27 mouse cellular contexts compared by ENCODE assay signal in genomic region chr7:133768027-133768426, GRCm38 (mm10). TPM values are rescaled to one million over a fixed set of nuclear protein-coding genes. Genes with fewer than 3 reads are reported as not detected.
A peak's percentile ranks its signal among the peaks of the same experiment; 100 is the strongest.
DNase-seq lines count a peak whose midpoint lies in the region; ATAC-seq and TF ChIP-seq lines count a peak whose summit lies in the region.
"Had no signal": no experiment of that assay in that cellular context is flagged by ENCODE, and none has a peak within 500 bp of the region (broad histone marks: within the 10 kb centered on the region; RNA-seq: fewer than 3 reads in every experiment).

No protein-coding gene starts in this region.

- H3K9ac ChIP-seq in forebrain, embryonic 16.5 days (replicated peaks; ENCODE audit: low read depth, low read length): no peak overlapping the region
- H3K9ac ChIP-seq: embryonic facial prominence, embryonic 12.5 days; hindbrain, embryonic 15.5 days; liver, embryonic 14.5 days; lung, embryonic 15.5 days; neural tube, embryonic 12.5 days had no signal

- H3K36me3 ChIP-seq in forebrain, embryonic 16.5 days (ENCODE audit: control insufficient read depth, insufficient read depth): no peaks in the 10 kb centered on the region
- H3K36me3 ChIP-seq: embryonic facial prominence, embryonic 12.5 days; hindbrain, embryonic 15.5 days; lung, embryonic 15.5 days; midbrain, embryonic 10.5 days; neural tube, embryonic 12.5 days had no signal

- peaks cover 29% of the 10 kb centered on the region for H3K4me1 ChIP-seq in cerebellum, adult 2 months (ENCODE audit: control insufficient read depth, insufficient read depth, low read length)
- H3K4me1 ChIP-seq in forebrain, embryonic 16.5 days (replicated peaks; ENCODE audit: control insufficient read depth, insufficient read depth, low read length): peaks cover 33% of the 10 kb centered on the region
- H3K4me1 ChIP-seq: embryonic facial prominence, embryonic 12.5 days had no signal

- TF ChIP-seq POLR2A in cerebellum, adult 2 months (IDR thresholded peaks at IDR 0.05; ENCODE audit: borderline replicate concordance, insufficient read depth, low read length): no peak

- intact Hi-C loops in left cerebral cortex, adult 2 months (cut with DNase I): no loop called here

- H3K27me3 ChIP-seq in cerebellum, adult 2 months (ENCODE audit: control insufficient read depth, insufficient read depth, low read length): no peaks in the 10 kb centered on the region
- H3K27me3 ChIP-seq in forebrain, embryonic 16.5 days (replicated peaks; ENCODE audit: control insufficient read depth, insufficient read depth, low read length): no peaks in the 10 kb centered on the region
- H3K27me3 ChIP-seq: embryonic facial prominence, embryonic 12.5 days; hindbrain, embryonic 15.5 days; lung, embryonic 15.5 days; neural tube, embryonic 12.5 days had no signal

- 0 out of 2 replicates have a peak overlapping the region, but pooled peaks have one; percentile 41 for H3K27ac ChIP-seq in cerebellum, adult 2 months (ENCODE audit: insufficient read depth, low read length)
- peak overlapping the region; percentile 44 for H3K27ac ChIP-seq in left cerebral cortex, adult 2 months
- H3K27ac ChIP-seq in forebrain, embryonic 16.5 days (ENCODE audit: low read length): peak overlapping the region; percentile 62
- H3K27ac ChIP-seq: embryonic facial prominence, embryonic 12.5 days; heart, adult 2 months; hindbrain, embryonic 15.5 days; liver, embryonic 14.5 days; lung, embryonic 15.5 days; midbrain, embryonic 10.5 days; neural tube, embryonic 12.5 days had no signal

- WGBS in cerebellum, adult 2 months: 8% methylated on average over 4 of the region's 4 CpGs
- WGBS in forebrain, embryonic 16.5 days: 45% methylated on average over 4 of the region's 4 CpGs

- no peak overlapping the region for H3K4me3 ChIP-seq in cerebellum, adult 2 months (replicated peaks; ENCODE audit: insufficient read depth, low read depth, low read length)
- H3K4me3 ChIP-seq in left cerebral cortex, adult 2 months: no peak overlapping the region
- no peak overlapping the region for H3K4me3 ChIP-seq in forebrain, embryonic 16.5 days (replicated peaks; ENCODE audit: low read length)
- H3K4me3 ChIP-seq: embryonic facial prominence, embryonic 12.5 days; erythroblast, embryonic 14.5 days; heart, adult 2 months; hindbrain, embryonic 15.5 days; lung, embryonic 15.5 days; midbrain, embryonic 10.5 days; neural tube, embryonic 12.5 days had no signal

- no peak overlapping the region for H3K4me2 ChIP-seq in forebrain, embryonic 16.5 days (ENCODE audit: low read length)
- H3K4me2 ChIP-seq: embryonic facial prominence, embryonic 12.5 days; hindbrain, embryonic 15.5 days; lung, embryonic 15.5 days; neural tube, embryonic 12.5 days had no signal

- no peak for TF ChIP-seq CTCF in cerebellum, adult 2 months (IDR thresholded peaks at IDR 0.05; ENCODE audit: borderline replicate concordance, insufficient read depth, low read depth, low read length)
- TF ChIP-seq CTCF in left cerebral cortex, adult 2 months (IDR thresholded peaks at IDR 0.05): no peak

- H3K9me3 ChIP-seq in forebrain, embryonic 16.5 days (ENCODE audit: control insufficient read depth, low read length): no peaks in the 10 kb centered on the region
- H3K9me3 ChIP-seq: embryonic facial prominence, embryonic 12.5 days; G1E; hindbrain, embryonic 15.5 days; lung, embryonic 15.5 days; midbrain, embryonic 10.5 days; neural tube, embryonic 12.5 days had no signal

- DNase-seq in cerebellum, adult 2 months: peak; percentile 42 to 71
- DNase-seq in cerebellum, adult 8-10 months: no peak
- no peak for DNase-seq in left cerebral cortex, adult 2 months (ENCODE audit: extremely low spot score in 1 of 2, low spot score in 2 of 2)
- DNase-seq in left cerebral cortex, adult 18-20 months (ENCODE audit: low spot score in 2 of 2): no peak
- DNase-seq in cerebellum, adult 9-10 months: peak; percentile 60
- no peak for DNase-seq in layer of hippocampus, adult 9-10 months (ENCODE audit: low spot score)
- DNase-seq in thymus, postnatal 0 days (ENCODE audit: low spot score): no peak
- DNase-seq: adrenal gland, postnatal 10 days; gastrocnemius, postnatal 14 days; heart, adult 2 months; heart, postnatal 4 days; kidney, adult 2 months; kidney, postnatal 10 days; lung, postnatal 4 days; thymus, postnatal 4 days had no signal

- ATAC-seq in forebrain, embryonic 16.5 days: no peak
- ATAC-seq: activated CD4-positive, CD25-positive, alpha-beta regulatory T cell, adult 4 months had no signal

RNA-seq across cellular contexts. Expression of gene Fank1, which starts 8.6 kb away (rescaled TPM):
- 1.5 and 1.6 TPM in 2 replicates for polyA plus RNA-seq in cerebellum, adult 2 months (2012; rRNA removed)
- total RNA-seq in left cerebral cortex, adult 2 months (2021): 1 to 10 TPM; 3.6 to 4.1 TPM
- total RNA-seq in left cerebral cortex, adult 18-20 months (2021): 1 to 10 TPM; 3.4 to 4.5 TPM
- polyA plus RNA-seq in forebrain, embryonic 16.5 days (2015; fragmentation: Nextera tagmentation; extraction: Ambion mirVana): 3.0 and 3.3 TPM in 2 replicates
- 0.23 and 0.33 TPM in 2 replicates for polyA plus RNA-seq in thymus, postnatal 0 days (2015; fragmentation: Nextera tagmentation; extraction: Ambion mirVana)
- total RNA-seq: G1E; heart, adult 2 months; heart, postnatal 4 days; monocyte, adult 5-6 weeks had no signal
- polyA plus RNA-seq: activated CD4-positive, CD25-positive, alpha-beta regulatory T cell, adult 4 months; erythroblast, embryonic 14.5 days; G1E; heart, embryonic 14.5 days had no signal

RNA-seq across cellular contexts. Expression of gene Dhx32, which starts 14.5 kb away (rescaled TPM):
- 25.3 and 29.6 TPM in 2 replicates for polyA plus RNA-seq in cerebellum, adult 2 months (2012; rRNA removed)
- total RNA-seq in left cerebral cortex, adult 2 months (2021): 10 to 100 TPM; 36.8 to 40.8 TPM
- total RNA-seq in left cerebral cortex, adult 18-20 months (2021): 10 to 100 TPM; 34.4 to 36.4 TPM
- 50.8 and 51.0 TPM in 2 replicates for polyA plus RNA-seq in forebrain, embryonic 16.5 days (2015; fragmentation: Nextera tagmentation; extraction: Ambion mirVana)
- 23.3 and 23.7 TPM in 2 replicates for polyA plus RNA-seq in thymus, postnatal 0 days (2015; fragmentation: Nextera tagmentation; extraction: Ambion mirVana)

RNA-seq across cellular contexts. Expression of gene Uros, which starts 58.2 kb away (rescaled TPM):
- polyA plus RNA-seq in cerebellum, adult 2 months (2012; rRNA removed): 34.7 and 35.1 TPM in 2 replicates
- total RNA-seq in left cerebral cortex, adult 2 months (2021): 10 to 100 TPM; 19.1 to 21.3 TPM
- total RNA-seq in left cerebral cortex, adult 18-20 months (2021): 10 to 100 TPM; 16.1 to 18.1 TPM
- 51.5 and 57.6 TPM in 2 replicates for polyA plus RNA-seq in forebrain, embryonic 16.5 days (2015; fragmentation: Nextera tagmentation; extraction: Ambion mirVana)
- 25.1 and 26.2 TPM in 2 replicates for polyA plus RNA-seq in thymus, postnatal 0 days (2015; fragmentation: Nextera tagmentation; extraction: Ambion mirVana)

RNA-seq across cellular contexts. Expression of gene Bccip, which starts 58.9 kb away (rescaled TPM):
- polyA plus RNA-seq in cerebellum, adult 2 months (2012; rRNA removed): 104 and 111 TPM in 2 replicates
- 10 to 100 TPM; 66.7 to 73.4 TPM for total RNA-seq in left cerebral cortex, adult 2 months (2021)
- 10 to 100 TPM; 61.7 to 64.5 TPM for total RNA-seq in left cerebral cortex, adult 18-20 months (2021)
- 110 and 115 TPM in 2 replicates for polyA plus RNA-seq in forebrain, embryonic 16.5 days (2015; fragmentation: Nextera tagmentation; extraction: Ambion mirVana)
- polyA plus RNA-seq in thymus, postnatal 0 days (2015; fragmentation: Nextera tagmentation; extraction: Ambion mirVana): 133 and 135 TPM in 2 replicates

Comparison
In these comparisons a context has a peak if more than half of its experiments do, and no peak if none do; other contexts are left out.
1. DNase-seq: peak in cerebellum, adult 2 months (2 of 2) and cerebellum, adult 9-10 months (single experiment); none in cerebellum, adult 8-10 months (single experiment), left cerebral cortex, adult 2 months (0 of 2), left cerebral cortex, adult 18-20 months (0 of 2), layer of hippocampus, adult 9-10 months (single experiment) and thymus, postnatal 0 days (single experiment).
2. Peak in every context shown above with its lines, with median percentiles within 50 percentile points of each other: H3K27ac ChIP-seq.